In genomic region chr10:80503599-80504220, GRCm38 (mm10) we compare ENCODE assay signal across 11 mouse cellular contexts. TPM values are rescaled to one million over a fixed set of nuclear protein-coding genes. Genes with fewer than 3 reads are reported as not detected.
DNase-seq lines count a peak whose midpoint lies in the region; ATAC-seq and TF ChIP-seq lines count a peak whose summit lies in the region.
"Had no signal": no experiment of that assay in that cellular context is flagged by ENCODE, and none has a peak within 500 bp of the region (broad histone marks: within the 10 kb centered on the region; RNA-seq: fewer than 3 reads in every experiment).

No protein-coding gene starts in this region.

- no peak overlapping the region for H3K27ac ChIP-seq in hindbrain, embryonic 11.5 days (ENCODE audit: low read depth, low read length)
- no peak overlapping the region for H3K27ac ChIP-seq in hindbrain, postnatal 0 days
- H3K27ac ChIP-seq in embryonic facial prominence, embryonic 12.5 days = no peak overlapping the region
- no peak overlapping the region for H3K27ac ChIP-seq in limb, embryonic 12.5 days
- H3K27ac ChIP-seq in midbrain, embryonic 16.5 days (ENCODE audit: low read length) = no peak overlapping the region
- no peak overlapping the region for H3K27ac ChIP-seq in thymus, adult 2 months (ENCODE audit: control insufficient read depth, insufficient read depth, low read length)

- no peaks in the 10 kb centered on the region for H3K36me3 ChIP-seq in hindbrain, embryonic 11.5 days (ENCODE audit: control insufficient read depth, insufficient read depth, low read length)
- no peaks in the 10 kb centered on the region for H3K36me3 ChIP-seq in hindbrain, postnatal 0 days (ENCODE audit: insufficient read depth, low read length)
- no peaks in the 10 kb centered on the region for H3K36me3 ChIP-seq in embryonic facial prominence, embryonic 12.5 days
- H3K36me3 ChIP-seq in limb, embryonic 12.5 days = no peaks in the 10 kb centered on the region
- H3K36me3 ChIP-seq in midbrain, embryonic 16.5 days (ENCODE audit: control insufficient read depth, insufficient read depth, low read length) = no peaks in the 10 kb centered on the region
- H3K36me3 ChIP-seq in thymus, adult 2 months (ENCODE audit: control insufficient read depth, insufficient read depth, low read length) = no peaks in the 10 kb centered on the region

- no peak for TF ChIP-seq CTCF in hindbrain, postnatal 0 days (IDR thresholded peaks at IDR 0.05; ENCODE audit: low read depth)
- TF ChIP-seq CTCF in thymus, adult 2 months (IDR thresholded peaks at IDR 0.05; ENCODE audit: borderline replicate concordance, control insufficient read depth, extremely low read depth, insufficient read depth, low read length, poor library complexity) = no peak

- no peak overlapping the region for H3K9ac ChIP-seq in hindbrain, embryonic 11.5 days (ENCODE audit: low read depth, low read length)
- H3K9ac ChIP-seq in hindbrain, postnatal 0 days (replicated peaks; ENCODE audit: low read length) = no peak overlapping the region
- H3K9ac ChIP-seq in embryonic facial prominence, embryonic 12.5 days = no peak overlapping the region
- H3K9ac ChIP-seq in limb, embryonic 12.5 days (replicated peaks) = no peak overlapping the region
- 0 out of 2 replicates have a peak overlapping the region, but pooled peaks have one; percentile 20 for H3K9ac ChIP-seq in midbrain, embryonic 16.5 days (ENCODE audit: low read depth, low read length)
- H3K9ac ChIP-seq: lung, embryonic 14.5 days had no signal

- no peak for ATAC-seq in hindbrain, embryonic 11.5 days (ENCODE audit: low FRiP score)
- no peak for ATAC-seq in hindbrain, postnatal 0 days
- no peak for ATAC-seq in embryonic facial prominence, embryonic 12.5 days (ENCODE audit: insufficient number of reproducible peaks, insufficient read depth, low FRiP score, low TSS enrichment)
- no peak for ATAC-seq in limb, embryonic 12.5 days (ENCODE audit: insufficient number of reproducible peaks, insufficient read depth, low FRiP score, low TSS enrichment, low read depth)
- no peak for ATAC-seq in midbrain, embryonic 16.5 days
- no peak for ATAC-seq in frontal cortex, adult (ENCODE audit: low TSS enrichment)

- no peak for TF ChIP-seq POLR2A in thymus, adult 2 months (IDR thresholded peaks at IDR 0.05; ENCODE audit: control insufficient read depth, extremely low read depth, insufficient read depth, low read length, poor library complexity)

- peaks cover 73% of the 10 kb centered on the region for H3K27me3 ChIP-seq in hindbrain, embryonic 11.5 days (ENCODE audit: control insufficient read depth, insufficient read depth, low read length)
- H3K27me3 ChIP-seq in hindbrain, postnatal 0 days (ENCODE audit: insufficient read depth, low read length) = peaks cover 69% of the 10 kb centered on the region
- H3K27me3 ChIP-seq in embryonic facial prominence, embryonic 12.5 days = peaks cover 88% of the 10 kb centered on the region
- H3K27me3 ChIP-seq in limb, embryonic 12.5 days = peaks cover 98% of the 10 kb centered on the region
- H3K27me3 ChIP-seq in midbrain, embryonic 16.5 days (ENCODE audit: control insufficient read depth, insufficient read depth, low read depth, low read length) = peaks cover 67% of the 10 kb centered on the region
- H3K27me3 ChIP-seq in thymus, adult 2 months (ENCODE audit: control insufficient read depth, insufficient read depth, low read length) = peaks cover 25% of the 10 kb centered on the region

- H3K4me2 ChIP-seq in hindbrain, embryonic 11.5 days (replicated peaks; ENCODE audit: low read depth, low read length) = no peak overlapping the region
- H3K4me2 ChIP-seq in hindbrain, postnatal 0 days (ENCODE audit: low read depth, low read length) = no peak overlapping the region
- no peak overlapping the region for H3K4me2 ChIP-seq in embryonic facial prominence, embryonic 12.5 days (replicated peaks)
- H3K4me2 ChIP-seq in limb, embryonic 12.5 days = no peak overlapping the region
- H3K4me2 ChIP-seq in midbrain, embryonic 16.5 days (ENCODE audit: low read length) = no peak overlapping the region
- H3K4me2 ChIP-seq: lung, embryonic 14.5 days had no signal

- no peak overlapping the region for H3K4me3 ChIP-seq in hindbrain, embryonic 11.5 days (ENCODE audit: low read depth, low read length)
- H3K4me3 ChIP-seq in hindbrain, postnatal 0 days (ENCODE audit: low read length) = no peak overlapping the region
- 0 out of 2 replicates have a peak overlapping the region, but pooled peaks have one; percentile 5 for H3K4me3 ChIP-seq in embryonic facial prominence, embryonic 12.5 days
- 0 out of 2 replicates have a peak overlapping the region, but pooled peaks have one; percentile 2 for H3K4me3 ChIP-seq in limb, embryonic 12.5 days (replicated peaks)
- no peak overlapping the region for H3K4me3 ChIP-seq in midbrain, embryonic 16.5 days (ENCODE audit: low read depth, low read length)
- no peak overlapping the region for H3K4me3 ChIP-seq in thymus, adult 2 months (ENCODE audit: control insufficient read depth, insufficient read depth, low read length)

- H3K4me1 ChIP-seq in hindbrain, embryonic 11.5 days (replicated peaks; ENCODE audit: control insufficient read depth, insufficient read depth, low read length) = no peaks in the 10 kb centered on the region
- no peaks in the 10 kb centered on the region for H3K4me1 ChIP-seq in hindbrain, postnatal 0 days (ENCODE audit: insufficient read depth, low read length)
- peaks cover 3% of the 10 kb centered on the region; the same call in 1 of the 2 replicates for H3K4me1 ChIP-seq in embryonic facial prominence, embryonic 12.5 days
- H3K4me1 ChIP-seq in limb, embryonic 12.5 days (replicated peaks) = peaks cover 6% of the 10 kb centered on the region; the same call in 1 of the 2 replicates
- no peaks in the 10 kb centered on the region for H3K4me1 ChIP-seq in midbrain, embryonic 16.5 days (ENCODE audit: control insufficient read depth, insufficient read depth, low read length)
- no peaks in the 10 kb centered on the region for H3K4me1 ChIP-seq in thymus, adult 2 months (replicated peaks; ENCODE audit: control insufficient read depth, insufficient read depth, low read length)

- no peaks in the 10 kb centered on the region for H3K9me3 ChIP-seq in hindbrain, embryonic 11.5 days (ENCODE audit: control insufficient read depth, low read length)
- H3K9me3 ChIP-seq in hindbrain, postnatal 0 days (ENCODE audit: low read length) = no peaks in the 10 kb centered on the region
- no peaks in the 10 kb centered on the region for H3K9me3 ChIP-seq in embryonic facial prominence, embryonic 12.5 days
- no peaks in the 10 kb centered on the region for H3K9me3 ChIP-seq in limb, embryonic 12.5 days
- H3K9me3 ChIP-seq in midbrain, embryonic 16.5 days (replicated peaks; ENCODE audit: control insufficient read depth, low read length, poor library complexity, severe bottlenecking) = no peaks in the 10 kb centered on the region

- 2% methylated on average over 27 of the region's 27 CpGs for WGBS in hindbrain, embryonic 11.5 days
- WGBS in hindbrain, postnatal 0 days = 4% methylated on average over 27 of the region's 27 CpGs
- WGBS in embryonic facial prominence, embryonic 12.5 days = under 1% methylated on average over 27 of the region's 27 CpGs
- WGBS in limb, embryonic 12.5 days = 1% methylated on average over 27 of the region's 27 CpGs
- 1% methylated on average over 27 of the region's 27 CpGs for WGBS in midbrain, embryonic 16.5 days
- WGBS in thymus, adult 2 months = 12% methylated on average over 27 of the region's 27 CpGs

- DNase-seq in hindbrain, embryonic 11.5 days (ENCODE audit: low spot score) = peak; percentile 38
- DNase-seq in hindbrain, postnatal 0 days (ENCODE audit: low spot score) = no peak
- no peak for DNase-seq in layer of hippocampus, postnatal 10 days (ENCODE audit: low spot score in 2 of 2)
- DNase-seq in thymus, adult 2 months = no peak
- DNase-seq: gastrocnemius, postnatal 10 days; lung, embryonic 14.5 days; thymus, adult 18-20 months had no signal

RNA-seq across cellular contexts. Expression of gene Onecut3, which starts 9.1 kb away (rescaled TPM):
- 2.1 and 3.5 TPM in 2 replicates for polyA plus RNA-seq in hindbrain, embryonic 11.5 days (2014; fragmentation: Nextera tagmentation; extraction: Ambion mirVana)
- 2.5 and 5.0 TPM in 2 replicates for total RNA-seq in hindbrain, postnatal 0 days (2014; rRNA removed)
- polyA plus RNA-seq in hindbrain, postnatal 0 days (2015; fragmentation: Nextera tagmentation; extraction: Ambion mirVana) = 0.57 and 0.74 TPM in 2 replicates
- 0.10 and 0.13 TPM in 2 replicates for polyA plus RNA-seq in embryonic facial prominence, embryonic 12.5 days (2016; fragmentation: Nextera tagmentation; extraction: Ambion mirVana)
- not detected in 2 replicates for polyA plus RNA-seq in limb, embryonic 12.5 days (2016; fragmentation: Nextera tagmentation; extraction: Ambion mirVana)
- 1.2 and 1.6 TPM in 2 replicates for polyA plus RNA-seq in midbrain, embryonic 16.5 days (2015; fragmentation: Nextera tagmentation; extraction: Ambion mirVana)
- under 1 TPM; 0.07 TPM for total RNA-seq in layer of hippocampus, postnatal 10 days (2021)
- polyA plus RNA-seq in thymus, adult 2 months (2012; rRNA removed) = 0.03 and 0.10 TPM in 2 replicates
- total RNA-seq: gastrocnemius, postnatal 10 days had no signal
- polyA plus RNA-seq: lung, embryonic 14.5 days had no signal

RNA-seq across cellular contexts. Expression of gene Atp8b3, which starts 35.2 kb away (rescaled TPM):
- 0.86 and 0.95 TPM in 2 replicates for polyA plus RNA-seq in hindbrain, embryonic 11.5 days (2014; fragmentation: Nextera tagmentation; extraction: Ambion mirVana)
- 0.61 and 1.1 TPM in 2 replicates for total RNA-seq in hindbrain, postnatal 0 days (2014; rRNA removed)
- 0.96 and 1.2 TPM in 2 replicates for polyA plus RNA-seq in hindbrain, postnatal 0 days (2015; fragmentation: Nextera tagmentation; extraction: Ambion mirVana)
- polyA plus RNA-seq in embryonic facial prominence, embryonic 12.5 days (2016; fragmentation: Nextera tagmentation; extraction: Ambion mirVana) = 0.19 and 0.23 TPM in 2 replicates
- polyA plus RNA-seq in limb, embryonic 12.5 days (2016; fragmentation: Nextera tagmentation; extraction: Ambion mirVana) = 0.29 and 0.50 TPM in 2 replicates
- polyA plus RNA-seq in midbrain, embryonic 16.5 days (2015; fragmentation: Nextera tagmentation; extraction: Ambion mirVana) = 1.1 and 1.4 TPM in 2 replicates
- total RNA-seq in layer of hippocampus, postnatal 10 days (2021) = under 1 TPM; 0.21 to 0.38 TPM
- 0.20 and 0.31 TPM in 2 replicates for polyA plus RNA-seq in thymus, adult 2 months (2012; rRNA removed)
- total RNA-seq: gastrocnemius, postnatal 10 days had no signal

RNA-seq across cellular contexts. Expression of gene Rexo1, which starts 57.6 kb away (rescaled TPM):
- polyA plus RNA-seq in hindbrain, embryonic 11.5 days (2014; fragmentation: Nextera tagmentation; extraction: Ambion mirVana) = 21.6 and 22.5 TPM in 2 replicates
- total RNA-seq in hindbrain, postnatal 0 days (2014; rRNA removed) = 47.2 and 51.0 TPM in 2 replicates
- polyA plus RNA-seq in hindbrain, postnatal 0 days (2015; fragmentation: Nextera tagmentation; extraction: Ambion mirVana) = 25.1 and 27.6 TPM in 2 replicates
- polyA plus RNA-seq in embryonic facial prominence, embryonic 12.5 days (2016; fragmentation: Nextera tagmentation; extraction: Ambion mirVana) = 32.9 and 33.1 TPM in 2 replicates
- polyA plus RNA-seq in limb, embryonic 12.5 days (2016; fragmentation: Nextera tagmentation; extraction: Ambion mirVana) = 33.4 and 34.1 TPM in 2 replicates
- 26.9 and 27.6 TPM in 2 replicates for polyA plus RNA-seq in midbrain, embryonic 16.5 days (2015; fragmentation: Nextera tagmentation; extraction: Ambion mirVana)
- 10 to 100 TPM; 49.5 to 53.9 TPM for total RNA-seq in layer of hippocampus, postnatal 10 days (2021)
- 188 and 209 TPM in 2 replicates for polyA plus RNA-seq in thymus, adult 2 months (2012; rRNA removed)

Comparison
In these comparisons a context has a peak if more than half of its experiments do, and no peak if none do; other contexts are left out.
1. H3K4me3 ChIP-seq: peak in embryonic facial prominence, embryonic 12.5 days (single experiment) and limb, embryonic 12.5 days (single experiment); none in hindbrain, embryonic 11.5 days (single experiment), hindbrain, postnatal 0 days (single experiment), midbrain, embryonic 16.5 days (single experiment) and thymus, adult 2 months (single experiment).